Mouse (Mus musculus) WW6 (cell line): ENCODE data around the gene Fbxw24.
"Not testable (repeated sequence)": the region's sequence is repeated elsewhere in the genome, so short reads cannot be mapped to it uniquely, and the experiment has no call there.

ENCODE experiments used
- DNase-seq: peaks from one replicate; pipeline ENCODE4 v3.0.0-alpha.2; 2013; ENCODE audit warnings: low read depth, low spot score

Fbxw24 gene

DNA sequence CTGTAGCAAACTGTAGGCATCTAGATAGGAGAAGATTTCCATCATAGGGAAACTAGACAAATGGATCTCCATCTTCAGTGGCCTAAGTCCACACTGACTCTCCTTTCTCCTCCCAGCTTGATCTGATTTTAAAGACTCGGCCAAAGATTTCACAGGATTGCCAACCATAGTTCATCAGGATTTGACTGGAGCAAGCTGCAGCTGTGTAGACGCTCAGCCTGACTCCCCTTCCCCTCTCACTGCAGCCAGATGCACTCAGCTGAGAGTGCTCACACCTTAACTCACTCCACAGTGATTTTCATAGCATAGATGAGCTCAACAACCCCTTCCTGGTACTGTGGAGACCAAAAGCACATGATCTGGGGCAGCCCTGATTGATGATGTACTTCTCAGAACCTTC is at the start of gene Fbxw24:
TSS of gene Fbxw24 (minus strand) at position 101 of the 400 bp plus-strand sequence.
- not testable (repeated sequence) for DNase-seq

DNA sequence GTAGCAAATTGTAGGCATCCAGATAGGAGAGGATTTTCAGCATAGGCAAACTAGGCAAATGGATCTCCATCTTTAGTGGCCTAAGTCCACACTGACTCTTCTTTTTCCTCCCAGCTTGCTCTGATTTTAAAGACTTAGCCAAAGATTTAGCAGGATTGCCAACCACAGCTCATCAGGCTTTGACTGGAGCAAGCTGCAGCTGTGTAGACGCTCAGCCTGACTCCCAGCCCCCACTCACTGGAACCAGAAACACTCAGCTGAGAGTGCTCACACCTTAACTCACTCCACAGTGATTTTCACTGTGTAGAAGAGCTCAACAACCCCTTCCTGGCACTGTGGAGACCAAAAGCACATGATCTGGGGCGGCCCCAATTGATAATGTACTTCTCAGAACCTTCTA is 38.7 kb upstream of the Fbxw24 start, which contains the start of gene Fbxw25:
TSS of gene Fbxw25 (minus strand) at position 101 of the 400 bp plus-strand sequence.
- DNase-seq, result not testable (repeated sequence)

DNA sequence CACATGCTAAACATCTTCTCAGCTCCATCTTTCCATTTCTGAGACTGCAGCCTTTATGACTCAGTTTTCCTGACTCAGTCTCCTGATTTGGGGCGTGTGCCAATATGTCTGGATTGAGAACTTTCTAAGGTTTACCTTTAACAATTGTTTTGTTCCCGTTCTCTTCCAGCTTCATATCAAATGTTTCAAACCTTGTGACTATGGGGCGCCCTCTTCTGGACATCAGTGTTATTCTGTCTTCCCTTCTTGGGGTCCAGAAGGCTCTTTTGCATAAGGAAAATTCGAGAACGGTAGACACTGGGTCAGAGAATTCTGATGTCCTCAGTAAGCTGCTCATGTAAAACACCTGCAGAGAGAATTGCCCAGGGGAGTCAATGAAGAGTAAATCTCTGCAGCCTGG is 19.0 kb downstream of the Fbxw24 start:
- DNase-seq, result peak; percentile 7

DNA sequence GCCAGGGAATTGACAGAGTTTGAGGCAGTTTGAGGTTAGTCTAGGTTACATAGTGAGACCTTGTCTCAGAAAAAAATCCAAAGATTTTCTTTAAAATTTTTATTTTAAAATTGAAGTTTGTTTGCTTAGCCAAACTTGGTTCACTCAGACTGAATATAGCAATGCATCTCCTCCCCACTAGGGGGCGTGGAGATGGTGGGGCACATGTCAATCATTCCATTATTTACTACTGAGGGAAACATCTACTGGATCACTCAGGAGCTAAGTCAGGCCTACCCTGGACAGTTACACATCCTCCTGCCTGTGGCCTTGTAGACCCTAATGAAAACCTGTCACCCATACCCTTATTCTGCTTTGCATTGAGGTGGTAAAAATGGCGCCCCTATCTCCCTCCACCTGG is 23.7 kb downstream of the Fbxw24 start:
- DNase-seq, result not testable (repeated sequence)

DNA sequence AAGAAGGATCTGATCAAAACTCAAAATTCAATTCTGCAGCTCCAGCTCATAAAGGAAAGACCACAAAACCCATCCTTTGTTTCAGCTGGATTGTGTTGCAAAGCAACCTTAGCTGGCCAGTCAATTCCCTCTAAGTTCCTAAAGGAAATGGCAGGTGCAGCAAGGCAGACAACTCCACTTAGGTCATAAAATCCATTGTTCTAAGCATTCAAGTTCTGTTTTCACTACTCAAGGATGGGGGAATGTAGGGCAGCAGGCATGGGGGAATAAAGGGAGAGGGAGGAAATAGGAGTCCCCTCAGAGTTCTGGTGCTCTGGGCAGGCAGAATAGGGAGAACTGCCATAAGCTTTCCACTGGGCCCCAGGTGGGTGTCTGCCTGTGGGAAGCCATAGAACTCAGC is 28.6 kb downstream of the Fbxw24 start:
- DNase-seq, result no peak

DNA sequence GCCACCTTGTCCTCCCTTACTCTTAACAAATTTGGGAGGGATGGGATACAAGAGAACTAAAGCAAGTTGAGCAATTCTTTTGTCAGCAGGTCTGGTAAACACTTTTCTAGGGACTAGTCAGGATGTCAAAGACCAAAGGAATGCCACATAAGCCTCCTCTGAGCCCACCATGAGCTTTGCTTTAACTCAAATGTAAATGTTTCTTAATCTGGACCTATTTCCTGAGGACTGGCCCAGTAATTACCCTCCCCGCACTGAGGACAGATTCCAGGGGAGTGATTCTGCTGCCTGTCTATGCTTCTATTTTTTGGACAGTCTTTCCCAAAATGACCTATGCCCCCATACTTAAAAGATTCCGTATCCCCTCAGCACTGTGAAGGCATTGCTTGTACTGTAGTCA is 31.0 kb downstream of the Fbxw24 start:
- DNase-seq, result no peak

DNA sequence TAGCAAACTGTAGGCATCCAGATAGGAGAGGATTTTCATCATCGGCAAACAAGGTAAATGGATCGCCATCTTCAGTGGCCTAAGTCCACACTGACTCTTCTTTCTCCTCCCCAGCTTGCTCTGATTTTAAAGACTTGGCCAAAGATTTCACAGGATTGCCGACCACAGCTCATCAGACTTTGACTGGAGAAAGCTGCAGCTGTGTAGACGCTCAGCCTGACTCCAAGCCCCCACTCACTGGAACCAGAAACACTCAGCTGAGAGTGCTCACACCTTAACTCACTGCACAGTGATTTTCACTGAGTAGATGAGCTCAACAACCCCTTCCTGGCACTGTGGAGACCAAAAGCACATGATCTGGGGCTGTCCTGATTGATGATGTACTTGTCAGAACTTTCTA is 57.7 kb downstream of the Fbxw24 start, which contains the start of gene Fbxw15:
TSS of gene Fbxw15 (minus strand) at position 101 of the 400 bp plus-strand sequence.
- not testable (repeated sequence) for DNase-seq

DNA sequence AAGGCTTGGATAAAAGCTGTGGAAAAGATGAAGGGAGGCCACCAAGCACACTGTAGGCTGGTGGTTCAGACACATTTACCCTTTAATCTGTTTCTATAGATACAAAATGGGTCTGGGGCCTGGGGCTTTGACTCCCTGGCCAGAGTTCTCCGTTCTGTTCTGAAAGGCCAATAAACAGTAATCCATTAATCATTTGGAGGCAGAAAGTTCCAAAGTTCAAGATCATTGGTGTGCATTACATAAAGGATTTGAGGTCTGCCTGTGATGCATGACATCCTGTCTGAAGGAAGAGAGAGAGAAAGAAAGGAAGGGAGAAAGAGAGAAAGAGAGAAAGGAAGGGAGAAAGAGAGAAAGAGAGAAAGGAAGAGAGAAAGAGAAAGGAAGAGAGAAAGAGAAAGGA is 60.3 kb downstream of the Fbxw24 start:
- no peak for DNase-seq

DNA sequence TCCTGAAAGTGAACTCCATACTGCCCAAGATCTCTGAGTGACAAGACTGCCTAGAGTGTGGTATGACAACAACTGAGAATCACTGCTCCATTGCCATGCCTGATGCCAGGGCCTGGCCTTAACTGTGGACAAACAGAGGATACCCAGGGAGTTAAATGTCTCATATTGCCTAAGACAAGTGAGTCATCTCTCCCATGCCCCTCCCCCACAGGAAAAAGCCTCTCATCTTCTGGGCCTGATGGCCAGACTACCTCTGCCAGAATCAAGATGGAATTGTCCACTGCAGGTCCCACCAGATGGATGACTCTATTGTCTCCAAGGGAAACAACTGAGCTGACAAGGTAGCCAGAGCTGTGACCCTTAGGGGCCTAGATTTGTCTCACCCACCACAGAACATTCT is 63.8 kb downstream of the Fbxw24 start:
- not testable (repeated sequence) for DNase-seq

DNA sequence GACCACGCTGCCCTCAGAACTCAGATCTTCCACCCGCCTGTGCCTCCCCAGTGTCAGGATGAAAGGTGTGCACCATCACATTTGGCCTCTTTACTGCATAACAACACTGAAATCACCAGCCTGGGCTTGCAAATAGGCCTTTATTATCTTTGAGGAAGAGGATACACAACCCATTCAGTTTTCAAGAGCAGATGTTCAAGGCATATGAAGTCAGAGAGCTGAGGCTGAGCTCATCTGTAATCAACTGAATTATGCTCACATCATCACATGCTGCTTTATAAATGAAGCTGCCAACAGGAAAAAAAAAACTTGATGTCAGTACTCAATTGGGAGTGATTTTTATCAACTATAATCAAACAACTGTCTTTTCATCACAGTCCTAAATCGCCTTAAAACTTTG is 73.4 kb downstream of the Fbxw24 start:
- DNase-seq, result no peak
